Mouse (Mus musculus): ENCODE results near the gene Hsd3b4.
"Not testable (repeated sequence)": the region's sequence is repeated elsewhere in the genome, so short reads cannot be mapped to it uniquely, and the experiment has no call there.

The Hsd3b4 gene

GRCm38 (mm10) chr3:98510414-98510813, at the start of gene Hsd3b4:
Gene Hsd3b4, minus strand, starts transcription at chr3:98510514.
- not testable (repeated sequence) for DNase-seq (ENCODE audit: extremely low spot score)

DNA sequence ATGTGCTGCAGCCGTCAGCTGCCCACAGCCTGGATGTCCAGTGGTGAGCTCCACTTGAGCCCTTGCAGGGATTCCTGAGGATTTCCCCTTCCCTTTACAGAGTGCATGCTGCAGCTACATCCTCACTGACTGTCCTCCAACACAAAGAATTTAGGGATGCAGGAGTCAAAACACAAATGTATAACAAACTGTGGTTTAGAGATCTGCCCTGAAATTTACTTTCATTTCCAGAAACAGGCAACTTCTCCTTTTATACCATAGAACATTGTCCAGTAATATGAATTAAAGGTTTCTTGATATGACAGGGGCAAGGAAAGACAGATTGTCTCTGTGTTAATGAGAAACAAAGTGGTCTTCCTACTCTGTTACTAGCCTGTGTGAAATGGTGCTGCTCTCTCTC, 40.5 kb upstream of the Hsd3b4 start:
- not testable (repeated sequence) for DNase-seq (ENCODE audit: extremely low spot score)

DNA sequence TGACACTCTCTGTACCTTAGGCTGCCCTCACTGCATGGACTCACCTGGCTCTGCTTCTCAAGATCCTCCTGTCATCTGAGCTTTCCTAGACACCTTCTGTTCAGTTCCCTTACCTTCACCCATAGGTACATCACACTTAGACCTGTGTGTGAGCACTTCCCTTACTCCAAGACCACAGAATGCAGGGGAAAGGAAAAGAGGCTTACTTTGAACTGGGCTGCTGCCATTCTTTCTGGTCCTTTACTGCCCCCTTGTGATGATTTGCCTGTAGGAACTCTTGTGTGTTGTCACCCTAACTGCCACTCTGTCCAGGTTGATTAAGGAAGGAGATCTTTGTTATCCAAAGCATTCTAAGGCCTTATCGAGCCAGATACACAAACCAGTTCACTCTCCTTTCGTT, 39.9 kb upstream of the Hsd3b4 start:
- not testable (repeated sequence) for DNase-seq (ENCODE audit: extremely low spot score)

GRCm38 (mm10) chr3:98548495-98548894, 38.2 kb upstream of the Hsd3b4 start:
- DNase-seq (ENCODE audit: extremely low spot score): not testable (repeated sequence)

GRCm38 (mm10) chr3:98547641-98548040, 37.3 kb upstream of the Hsd3b4 start:
- DNase-seq (ENCODE audit: extremely low spot score): not testable (repeated sequence)

- DNase-seq (ENCODE audit: extremely low spot score): not testable (repeated sequence)
Observed at GRCm38 (mm10) chr3:98524978-98525377, 14.7 kb upstream of the Hsd3b4 start.

DNA sequence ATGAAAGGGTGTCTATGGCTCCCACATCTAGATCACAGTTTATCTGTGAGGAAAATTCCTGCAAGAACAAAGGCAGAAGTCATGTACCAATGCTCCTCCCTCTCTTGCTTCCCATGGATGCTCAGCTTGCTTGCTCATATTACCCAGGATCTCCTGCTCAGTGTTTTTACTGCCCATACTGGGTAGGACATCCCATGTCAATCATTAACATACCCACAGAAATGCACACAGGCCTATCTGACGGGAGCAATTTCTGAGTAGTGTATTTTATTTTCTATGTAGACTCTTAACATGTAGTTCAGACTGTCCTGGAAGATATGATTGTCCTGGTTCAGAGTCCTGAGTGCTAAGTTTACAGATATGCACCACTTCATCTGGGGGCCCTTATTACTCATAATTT, 14.2 kb upstream of the Hsd3b4 start:
- not testable (repeated sequence) for DNase-seq (ENCODE audit: extremely low spot score)

DNA sequence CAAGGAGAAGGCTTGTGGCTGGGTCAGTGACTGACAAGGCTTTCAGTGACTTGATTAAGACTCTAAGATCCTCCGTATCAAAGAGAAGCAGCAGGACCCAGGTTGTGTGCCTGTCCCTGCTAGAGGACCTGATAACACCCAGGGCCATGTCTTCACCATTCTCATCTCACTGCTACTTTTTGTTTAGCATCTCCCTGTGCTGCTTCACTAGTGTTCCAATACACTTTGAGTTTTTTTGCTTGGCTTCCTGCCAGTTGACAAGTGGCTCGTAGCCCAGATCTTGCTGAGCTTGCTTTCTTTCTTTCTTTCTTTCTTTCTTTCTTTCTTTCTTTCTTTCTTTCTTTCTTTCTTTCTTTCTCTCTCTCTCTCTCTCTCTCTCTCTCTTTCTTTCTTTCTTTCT, 12.5 kb upstream of the Hsd3b4 start:
- DNase-seq (ENCODE audit: extremely low spot score): not testable (repeated sequence)

DNA sequence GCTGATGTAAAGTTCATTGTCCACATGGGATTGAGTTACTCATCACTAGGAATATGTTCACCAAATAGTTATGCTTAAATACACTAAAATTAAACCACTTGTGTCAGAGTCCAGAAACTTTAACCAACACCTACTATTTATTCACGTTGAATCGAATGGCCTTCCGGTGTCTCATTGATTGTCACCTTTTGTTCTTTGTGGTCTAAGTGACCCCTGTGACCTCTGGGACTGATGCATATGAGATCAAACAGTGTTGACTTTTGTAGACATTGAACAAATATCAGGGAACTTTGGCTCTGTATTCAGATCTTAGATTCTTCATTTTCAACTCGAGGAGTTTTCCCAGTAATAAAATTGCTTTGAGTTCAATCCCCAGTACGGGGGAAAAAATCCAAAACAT, 3.1 kb downstream of the Hsd3b4 start:
- not testable (repeated sequence) for DNase-seq (ENCODE audit: extremely low spot score)

- not testable (repeated sequence) for DNase-seq (ENCODE audit: extremely low spot score)
Observed at GRCm38 (mm10) chr3:98497401-98497800, 12.9 kb downstream of the Hsd3b4 start.

GRCm38 (mm10) chr3:98496762-98497161, 13.6 kb downstream of the Hsd3b4 start:
- DNase-seq (ENCODE audit: extremely low spot score): not testable (repeated sequence)

- not testable (repeated sequence) for DNase-seq (ENCODE audit: extremely low spot score)
Observed at GRCm38 (mm10) chr3:98495055-98495454, 15.3 kb downstream of the Hsd3b4 start.

- DNase-seq (ENCODE audit: extremely low spot score): not testable (repeated sequence)
Observed at GRCm38 (mm10) chr3:98494184-98494583, 16.1 kb downstream of the Hsd3b4 start.

- DNase-seq (ENCODE audit: extremely low spot score): not testable (repeated sequence)
Observed at GRCm38 (mm10) chr3:98471499-98471898, 38.8 kb downstream of the Hsd3b4 start.

GRCm38 (mm10) chr3:98471057-98471456, 39.3 kb downstream of the Hsd3b4 start:
- DNase-seq (ENCODE audit: extremely low spot score): not testable (repeated sequence)

- not testable (repeated sequence) for DNase-seq (ENCODE audit: extremely low spot score)
Observed at GRCm38 (mm10) chr3:98469323-98469722, 41.0 kb downstream of the Hsd3b4 start.

- not testable (repeated sequence) for DNase-seq (ENCODE audit: extremely low spot score)
Observed at GRCm38 (mm10) chr3:98457026-98457425, 53.3 kb downstream of the Hsd3b4 start, which contains the start of gene Gm4450. Gene Gm4450, minus strand, starts transcription at chr3:98457126.

GRCm38 (mm10) chr3:98453786-98454185, 56.5 kb downstream of the Hsd3b4 start:
- not testable (repeated sequence) for DNase-seq (ENCODE audit: extremely low spot score)

Data from embryo, embryonic 9.5 days (tissue).